Mouse (Mus musculus): ENCODE data around the gene Tspan15. TPM values are rescaled to one million over a fixed set of nuclear protein-coding genes. Genes with fewer than 3 reads are reported as not detected.

The Tspan15 gene
- polyA plus RNA-seq, 1 experiment from 2014 or later: 18.6 TPM

- Histone ChIP-seq H3K4me3 (no peak overlapping the region), H3K27ac (no peak overlapping the region), H3K4me1 (replicated peaks) (peaks cover 35% of the 10 kb centered on the region), H3K36me3 (no peaks in the 10 kb centered on the region), H3K27me3 (ENCODE audit: insufficient read depth, poor library complexity, severe bottlenecking) (no peaks in the 10 kb centered on the region), H3K9me3 (no peaks in the 10 kb centered on the region)
- DNase-seq (ENCODE audit: low spot score): no peak
- WGBS: 90% methylated on average over 2 of the region's 2 CpGs
Observed at GRCm38 (mm10) chr10:62221647-62222046, 9.4 kb downstream of the Tspan15 start.

DNA sequence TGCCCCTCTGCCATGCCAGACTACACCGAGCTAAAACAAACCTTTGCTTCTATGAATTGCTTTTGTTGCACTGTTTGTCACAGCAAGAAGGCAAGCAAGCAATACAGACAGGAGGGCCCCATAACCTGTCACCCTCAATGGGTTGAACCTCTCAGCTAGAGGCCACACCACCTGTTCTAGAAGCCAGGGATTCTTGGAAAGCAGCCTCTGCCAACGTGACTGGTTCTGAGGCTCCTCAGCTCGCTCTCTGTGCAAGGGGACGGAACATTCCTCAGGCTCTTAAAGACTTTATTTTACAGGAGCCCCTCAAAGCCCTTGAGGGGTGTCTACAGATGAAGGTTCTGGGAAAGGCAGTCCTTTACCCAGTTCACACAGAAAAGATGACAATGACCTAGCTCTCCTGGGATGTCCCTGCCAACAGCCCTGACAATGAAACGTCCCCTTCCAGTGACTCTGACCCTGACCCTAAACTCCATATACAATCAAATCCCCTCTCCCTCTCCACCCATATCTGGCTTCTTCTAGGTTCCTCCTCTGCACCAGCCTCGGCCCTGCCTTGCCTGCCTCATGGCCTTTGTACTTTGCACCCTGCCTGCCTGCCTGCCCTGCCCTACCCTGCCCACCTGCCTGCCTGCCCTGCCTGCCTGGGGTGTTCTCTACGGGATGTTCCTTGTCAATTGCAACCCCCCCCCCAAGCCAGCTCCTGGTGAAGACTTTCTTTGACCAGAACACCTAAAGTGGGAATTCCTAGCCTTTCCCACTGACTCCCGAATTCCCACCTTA, 10.1 kb downstream of the Tspan15 start:
- 80% methylated on average over 8 of the region's 8 CpGs for WGBS
- DNase-seq (ENCODE audit: low spot score): no peak

GRCm38 (mm10) chr10:62218789-62219172, 12.3 kb downstream of the Tspan15 start:
- H3K27me3 ChIP-seq (ENCODE audit: insufficient read depth, poor library complexity, severe bottlenecking): no peaks in the 10 kb centered on the region
- DNase-seq (ENCODE audit: low spot score): no peak
- H3K4me3 ChIP-seq: no peak overlapping the region
- peaks cover 29% of the 10 kb centered on the region for H3K4me1 ChIP-seq (replicated peaks)
- WGBS: 87% methylated on average over 7 of the region's 7 CpGs
- H3K27ac ChIP-seq: peak overlapping the region; percentile 53; the same call in 1 of the 2 replicates
- H3K9me3 ChIP-seq: no peaks in the 10 kb centered on the region
- no peaks in the 10 kb centered on the region for H3K36me3 ChIP-seq

More for the DNA sequence above, 10.1 kb downstream of the Tspan15 start:
- no peaks in the 10 kb centered on the region for H3K9me3 ChIP-seq
- H3K36me3 ChIP-seq: no peaks in the 10 kb centered on the region
- H3K27me3 ChIP-seq (ENCODE audit: insufficient read depth, poor library complexity, severe bottlenecking): no peaks in the 10 kb centered on the region
- no peak overlapping the region for H3K4me3 ChIP-seq
- peaks cover 40% of the 10 kb centered on the region for H3K4me1 ChIP-seq (replicated peaks)
- no peak overlapping the region for H3K27ac ChIP-seq

GRCm38 (mm10) chr10:62218044-62218788, 12.8 kb downstream of the Tspan15 start:
- DNase-seq (ENCODE audit: low spot score): no peak
- H3K4me3 ChIP-seq: no peak overlapping the region
- H3K27me3 ChIP-seq (ENCODE audit: insufficient read depth, poor library complexity, severe bottlenecking): no peaks in the 10 kb centered on the region
- peak overlapping the region; percentile 53 for H3K27ac ChIP-seq
- WGBS: 86% methylated on average over 19 of the region's 19 CpGs
- no peaks in the 10 kb centered on the region for H3K9me3 ChIP-seq
- peaks cover 29% of the 10 kb centered on the region for H3K4me1 ChIP-seq (replicated peaks)
- no peaks in the 10 kb centered on the region for H3K36me3 ChIP-seq

DNA sequence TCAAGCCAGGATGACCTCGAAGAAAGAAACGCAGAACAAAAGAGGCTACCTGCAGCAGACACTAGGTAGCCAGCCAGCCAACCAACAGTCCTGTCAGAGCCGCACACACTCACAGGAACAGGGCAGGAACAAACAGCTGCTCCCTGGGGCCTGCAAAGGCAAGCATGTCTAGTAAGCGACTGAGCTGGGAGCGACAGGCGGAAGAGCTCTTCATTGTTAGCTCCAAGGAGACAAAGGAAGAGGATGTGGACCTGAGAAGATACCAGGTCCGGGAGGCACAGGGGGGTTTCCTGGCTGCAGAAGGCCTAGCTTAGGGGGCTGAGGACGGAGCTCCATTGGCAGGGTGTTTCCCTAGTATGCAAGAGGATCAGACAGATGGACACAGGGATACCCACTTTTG, 13.9 kb downstream of the Tspan15 start:
- Histone ChIP-seq H3K27ac (peak overlapping the region; percentile 85), H3K4me3 (no peak overlapping the region), H3K9me3 (no peaks in the 10 kb centered on the region), H3K36me3 (no peaks in the 10 kb centered on the region), H3K27me3 (ENCODE audit: insufficient read depth, poor library complexity, severe bottlenecking) (no peaks in the 10 kb centered on the region), H3K4me1 (replicated peaks) (peaks cover 29% of the 10 kb centered on the region)
- DNase-seq (ENCODE audit: low spot score): peak; percentile 30
- WGBS: 54% methylated on average over 8 of the region's 8 CpGs

DNA sequence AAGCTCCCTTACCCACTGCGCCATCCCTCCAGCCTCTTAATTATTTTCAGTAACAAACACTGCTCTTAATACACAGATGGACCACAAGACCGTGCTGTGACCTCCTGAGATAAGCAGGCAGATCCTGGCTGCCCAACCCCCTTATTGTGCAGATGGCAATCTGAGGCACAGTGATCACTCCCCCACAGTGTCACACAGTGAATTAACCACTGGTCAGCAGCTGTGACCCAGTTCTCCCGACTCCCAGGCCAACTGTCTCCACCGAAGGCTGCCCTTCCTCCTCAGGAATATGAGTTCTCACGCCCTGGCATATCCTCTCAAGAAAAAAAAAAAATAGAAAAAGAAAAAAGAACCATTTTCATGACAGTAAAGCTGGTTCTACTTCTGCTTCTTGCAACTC, 14.5 kb downstream of the Tspan15 start:
- Histone ChIP-seq H3K4me1 (replicated peaks) (peaks cover 31% of the 10 kb centered on the region), H3K27me3 (ENCODE audit: insufficient read depth, poor library complexity, severe bottlenecking) (no peaks in the 10 kb centered on the region), H3K4me3 (no peak overlapping the region), H3K36me3 (no peaks in the 10 kb centered on the region), H3K27ac (peak overlapping the region; percentile 85), H3K9me3 (no peaks in the 10 kb centered on the region)
- DNase-seq (ENCODE audit: low spot score): peak; percentile 42
- 51% methylated on average over 5 of the region's 5 CpGs for WGBS

- H3K27ac ChIP-seq: 0 out of 2 replicates have a peak overlapping the region, but pooled peaks have one; percentile 85
- WGBS: 94% methylated on average over 8 of the region's 8 CpGs
- H3K4me3 ChIP-seq: no peak overlapping the region
- H3K9me3 ChIP-seq: no peaks in the 10 kb centered on the region
- no peaks in the 10 kb centered on the region for H3K27me3 ChIP-seq (ENCODE audit: insufficient read depth, poor library complexity, severe bottlenecking)
- DNase-seq (ENCODE audit: low spot score): no peak
- peaks cover 34% of the 10 kb centered on the region for H3K4me1 ChIP-seq (replicated peaks)
- no peaks in the 10 kb centered on the region for H3K36me3 ChIP-seq
Observed at GRCm38 (mm10) chr10:62215633-62216032, 15.4 kb downstream of the Tspan15 start.

DNA sequence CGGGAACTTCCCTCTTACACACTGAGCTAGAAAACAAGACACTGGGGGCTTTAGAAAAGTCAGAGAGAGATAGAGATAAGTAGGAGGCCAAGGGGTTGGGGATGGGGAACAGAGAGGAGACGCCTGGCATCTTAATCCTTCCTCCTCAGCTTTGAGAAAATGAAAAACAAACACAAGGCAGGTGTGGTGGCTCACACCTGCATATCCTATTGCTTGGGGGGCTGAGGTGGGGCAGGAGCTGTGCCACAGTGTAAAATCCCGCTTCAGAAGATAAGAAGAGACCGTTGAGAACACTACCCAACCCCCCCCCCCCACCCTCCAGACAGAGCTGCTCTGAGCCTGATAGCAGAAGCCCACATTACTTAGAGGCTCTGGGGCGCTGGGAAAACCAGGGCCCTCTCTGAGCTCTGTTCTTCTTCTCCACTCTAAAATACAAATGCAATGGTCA, 15.9 kb downstream of the Tspan15 start:
- Histone ChIP-seq H3K27ac (0 out of 2 replicates have a peak overlapping the region, but pooled peaks have one; percentile 9), H3K36me3 (no peaks in the 10 kb centered on the region), H3K4me3 (no peak overlapping the region), H3K9me3 (no peaks in the 10 kb centered on the region), H3K27me3 (ENCODE audit: insufficient read depth, poor library complexity, severe bottlenecking) (no peaks in the 10 kb centered on the region), H3K4me1 (replicated peaks) (peaks cover 39% of the 10 kb centered on the region)
- no peak for DNase-seq (ENCODE audit: low spot score)
- WGBS: 62% methylated on average over 5 of the region's 5 CpGs

GRCm38 (mm10) chr10:62211310-62211709, 19.7 kb downstream of the Tspan15 start:
- Histone ChIP-seq H3K9me3 (no peaks in the 10 kb centered on the region), H3K36me3 (no peaks in the 10 kb centered on the region), H3K4me3 (no peak overlapping the region), H3K27me3 (ENCODE audit: insufficient read depth, poor library complexity, severe bottlenecking) (no peaks in the 10 kb centered on the region), H3K4me1 (replicated peaks) (peaks cover 31% of the 10 kb centered on the region), H3K27ac (peak overlapping the region; percentile 35; the same call in 1 of the 2 replicates)
- 75% methylated on average over 6 of the region's 6 CpGs for WGBS
- DNase-seq (ENCODE audit: low spot score): no peak

GRCm38 (mm10) chr10:62208241-62208896, 22.7 kb downstream of the Tspan15 start:
- H3K27ac ChIP-seq: peak overlapping the region; percentile 40
- H3K36me3 ChIP-seq: no peaks in the 10 kb centered on the region
- no peaks in the 10 kb centered on the region for H3K9me3 ChIP-seq
- no peak overlapping the region for H3K4me3 ChIP-seq
- DNase-seq (ENCODE audit: low spot score): no peak
- WGBS: 69% methylated on average over 10 of the region's 10 CpGs
- H3K27me3 ChIP-seq (ENCODE audit: insufficient read depth, poor library complexity, severe bottlenecking): no peaks in the 10 kb centered on the region
- peaks cover 27% of the 10 kb centered on the region for H3K4me1 ChIP-seq (replicated peaks)

GRCm38 (mm10) chr10:62202574-62202973, 28.5 kb downstream of the Tspan15 start:
- Histone ChIP-seq H3K9me3 (no peaks in the 10 kb centered on the region), H3K4me1 (replicated peaks) (peaks cover under 1% of the 10 kb centered on the region; the same call in 1 of the 2 replicates), H3K4me3 (no peak overlapping the region), H3K27me3 (ENCODE audit: insufficient read depth, poor library complexity, severe bottlenecking) (no peaks in the 10 kb centered on the region), H3K36me3 (peaks cover 6% of the 10 kb centered on the region; the same call in 1 of the 2 replicates), H3K27ac (no peak overlapping the region)
- WGBS: 86% methylated on average over 6 of the region's 6 CpGs
- no peak for DNase-seq (ENCODE audit: low spot score)

DNA sequence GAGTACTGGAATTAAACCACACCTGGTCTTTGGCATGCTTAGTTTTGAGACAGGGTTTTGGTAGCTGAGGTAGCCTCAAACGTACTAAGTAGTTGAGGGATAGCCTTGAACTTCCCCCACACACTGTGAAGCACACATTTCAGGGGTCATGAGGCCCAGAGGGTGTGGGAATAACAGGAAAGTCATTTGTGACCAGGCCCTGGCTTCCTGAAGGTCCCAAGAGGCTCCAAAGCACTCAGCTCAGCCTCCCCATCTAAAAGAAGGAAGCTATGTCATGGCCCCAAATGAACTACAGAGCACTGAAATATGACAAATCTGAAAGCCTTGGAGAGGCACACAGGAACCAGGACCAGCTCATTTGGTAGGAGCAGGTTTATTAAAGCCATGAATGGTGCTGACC, 32.2 kb downstream of the Tspan15 start:
- Histone ChIP-seq H3K9me3 (no peaks in the 10 kb centered on the region), H3K27ac (no peak overlapping the region), H3K27me3 (ENCODE audit: insufficient read depth, poor library complexity, severe bottlenecking) (no peaks in the 10 kb centered on the region), H3K4me3 (no peak overlapping the region), H3K36me3 (peaks cover 6% of the 10 kb centered on the region; the same call in 1 of the 2 replicates), H3K4me1 (replicated peaks) (peaks cover 30% of the 10 kb centered on the region)
- DNase-seq (ENCODE audit: low spot score): no peak
- WGBS: 56% methylated on average over 1 of the region's 1 CpGs
